In the genomic region with DNA sequence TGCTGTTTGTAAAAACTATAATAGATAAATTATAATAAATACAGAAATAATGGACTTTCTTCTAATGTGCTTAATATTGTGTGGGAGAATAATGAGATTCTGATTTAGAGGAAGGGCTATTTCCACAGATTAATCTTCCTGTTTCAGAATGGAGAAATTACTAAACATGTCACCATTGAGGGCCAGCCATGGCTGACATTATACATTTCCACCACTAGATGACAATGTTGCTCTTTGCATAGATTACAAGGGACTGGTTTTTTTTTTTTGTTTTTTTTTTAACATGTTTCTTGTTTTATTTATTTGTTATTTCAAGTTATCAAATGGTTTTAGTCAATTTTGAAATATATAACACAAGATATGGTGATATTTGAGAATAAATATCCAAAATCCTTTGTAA, we compare ENCODE assay signal across 11 mouse cellular contexts.
DNase-seq lines count a peak whose midpoint lies in the region; ATAC-seq and TF ChIP-seq lines count a peak whose summit lies in the region.
"Had no signal": no experiment of that assay in that cellular context is flagged by ENCODE, and none has a peak within 500 bp of the region (broad histone marks: within the 10 kb centered on the region; RNA-seq: fewer than 3 reads in every experiment).

No protein-coding gene starts in this region.

- no peak overlapping the region for H3K27ac ChIP-seq in left cerebral cortex, adult 2 months
- H3K27ac ChIP-seq: liver, embryonic 15.5 days had no signal

- H3K9me3 ChIP-seq in G1E (replicated peaks) = no peaks in the 10 kb centered on the region
- H3K9me3 ChIP-seq: liver, embryonic 15.5 days had no signal

- H3K4me1 ChIP-seq in G1E (ENCODE audit: insufficient read depth, low read depth, low read length) = no peaks in the 10 kb centered on the region
- H3K4me1 ChIP-seq: liver, embryonic 15.5 days had no signal

- no peaks in the 10 kb centered on the region for H3K27me3 ChIP-seq in G1E (ENCODE audit: insufficient read depth, low read length)
- H3K27me3 ChIP-seq: liver, embryonic 15.5 days had no signal

- ATAC-seq in G1E (ENCODE audit: extremely low read depth, insufficient number of reproducible peaks, low FRiP score, poor library complexity, severe bottlenecking) = no peak
- peak; percentile 100 for ATAC-seq in granulocyte monocyte progenitor cell, adult 5-6 weeks (replicated peaks; ENCODE audit: poor library complexity, severe bottlenecking)
- no peak; the same call in 1 of the 2 replicates for ATAC-seq in frontal cortex, adult (ENCODE audit: low TSS enrichment)
- ATAC-seq: intestine, embryonic 16.5 days had no signal

- no peak overlapping the region for H3K4me3 ChIP-seq in left cerebral cortex, adult 2 months
- H3K4me3 ChIP-seq in G1E (ENCODE audit: low read depth, low read length) = no peak overlapping the region
- H3K4me3 ChIP-seq: liver, embryonic 15.5 days had no signal

- intact Hi-C loops in left cerebral cortex, adult 2 months (cut with DNase I) = no loop called here
- intact Hi-C loops in left cerebral cortex, postnatal 36 days (cut with DNase I) = loop anchor here (10.0 kb wide), 1 partner anchor 1930 kb away; no protein-coding TSS in a partner anchor

- TF ChIP-seq CTCF in left cerebral cortex, adult 2 months (IDR thresholded peaks at IDR 0.05) = peak; percentile 92
- TF ChIP-seq CTCF in G1E (IDR thresholded peaks at IDR 0.05; ENCODE audit: low read depth, low read length) = peak; percentile 63

- no peaks in the 10 kb centered on the region for H3K36me3 ChIP-seq in G1E (replicated peaks)
- H3K36me3 ChIP-seq: liver, embryonic 15.5 days had no signal

- peak; percentile 60 for DNase-seq in embryo, embryonic 10 days (ENCODE audit: low spot score)
- DNase-seq in embryo, embryonic 9.5 days (ENCODE audit: extremely low spot score) = no peak
- no peak for DNase-seq in left cerebral cortex, adult 2 months (ENCODE audit: extremely low spot score in 1 of 2, low spot score in 2 of 2)
- DNase-seq in left cerebral cortex, postnatal 36 days (ENCODE audit: low spot score in 2 of 2) = no peak
- DNase-seq in G1E (ENCODE audit: low spot score) = peak; percentile 3
- DNase-seq in spleen, adult 12 weeks (ENCODE audit: low spot score) = no peak
- DNase-seq: right cerebral cortex, postnatal 14 days had no signal

Comparison
In these comparisons a context has a peak if more than half of its experiments do, and no peak if none do; other contexts are left out.
1. DNase-seq: peak in embryo, embryonic 10 days (single experiment) and G1E (single experiment); none in embryo, embryonic 9.5 days (single experiment), left cerebral cortex, adult 2 months (0 of 2), left cerebral cortex, postnatal 36 days (0 of 2) and spleen, adult 12 weeks (single experiment).